Mouse (Mus musculus) lung, postnatal 0 days (tissue): ENCODE measurements around the gene Numa1. TPM values are rescaled to one million over a fixed set of nuclear protein-coding genes. Genes with fewer than 3 reads are reported as not detected.

Experiments used
- ATAC-seq: fragments of 200-750 bp; cut with Nextera tagmentation; 2 replicates; pipeline ENCODE4 v1.8.0; 2017; ENCODE audit warnings: moderate library complexity
- DNase-seq: peaks from one replicate; pipeline ENCODE4 v3.0.0-alpha.2; 2016; ENCODE audit warnings: low spot score
- H3K27ac ChIP-seq: fragments of 300-500 bp; sonication (generic); 2 replicates; pipeline ENCODE4 v1.5.1; 2014; ENCODE audit warnings: antibody characterized with exemption, mild to moderate bottlenecking, low read length, mixed read lengths
- H3K27me3 ChIP-seq: fragments of 300-500 bp; sonication (generic); replicated peaks from 2 replicates; pipeline ENCODE4 v1.6.1; 2014; ENCODE audit warnings: low read length, mixed read lengths; ENCODE audit not compliant: insufficient read depth
- H3K36me3 ChIP-seq: fragments of 300-500 bp; sonication (generic); 2 replicates; pipeline ENCODE4 v1.6.1; 2014; ENCODE audit warnings: low read length, mixed read lengths; ENCODE audit not compliant: insufficient read depth
- H3K4me1 ChIP-seq: fragments of 300-500 bp; sonication (generic); 2 replicates; pipeline ENCODE4 v1.6.1; 2014; ENCODE audit warnings: antibody characterized with exemption, low read depth, low read length, mixed read lengths; ENCODE audit not compliant: insufficient read depth
- H3K4me2 ChIP-seq: fragments of 300-500 bp; sonication (generic); replicated peaks from 2 replicates; pipeline ENCODE4 v1.6.1; 2014; ENCODE audit warnings: low read depth, mild to moderate bottlenecking, low read length, moderate library complexity, mixed read lengths
- H3K4me3 ChIP-seq: fragments of 300-500 bp; sonication (generic); 2 replicates; pipeline ENCODE4 v1.5.1; 2014; ENCODE audit warnings: low read depth, low read length
- H3K9ac ChIP-seq: fragments of 300-500 bp; sonication (generic); replicated peaks from 2 replicates; pipeline ENCODE4 v1.6.1; 2014; ENCODE audit warnings: low read depth, mild to moderate bottlenecking
- H3K9me3 ChIP-seq: fragments of 300-500 bp; sonication (generic); 2 replicates; pipeline ENCODE4 v1.6.1; 2016; ENCODE audit warnings: low read length, mixed read lengths
- CTCF ChIP-seq: IDR thresholded peaks from 2 replicates; pipeline ENCODE4 v1.5.1; 2016; ENCODE audit warnings: antibody characterized with exemption, mild to moderate bottlenecking
- EP300 ChIP-seq: IDR thresholded peaks from 2 replicates; pipeline ENCODE4 v1.6.1; 2016; ENCODE audit warnings: antibody characterized with exemption, mild to moderate bottlenecking, control low read depth
- WGBS: fragments of 180-500 bp; shearing (Covaris S2); extraction: QIAGEN DNeasy Blood & Tissue Kit; methylation state at CpG from one replicate; pipeline ENCODE4 v1.1.7; 2014; 5-methylcytosine and 5-hydroxymethylcytosine counted together
- polyA plus RNA-seq: library from polyadenylated mRNA; unstranded; fragments of >200 nt; fragmentation: Nextera tagmentation; extraction: Ambion mirVana; gene quantifications from 2 replicates; pipeline ENCODE4 v1.2.1, GENCODE M21; 2015

Numa1 gene
- polyA plus RNA-seq, 1 experiment from 2014 or later, result 31.6 TPM

- TF ChIP-seq CTCF, result 0 out of 2 replicates have a peak, but pooled peaks have one; percentile 12
- TF ChIP-seq EP300, result no peak
- no peaks in the 10 kb centered on the region for H3K9me3 ChIP-seq
- peaks cover 21% of the 10 kb centered on the region for H3K4me1 ChIP-seq
- peak overlapping the region; percentile 83 for H3K9ac ChIP-seq
- H3K27ac ChIP-seq, result peak overlapping the region; percentile 99
- WGBS, result under 1% methylated on average over 52 of the region's 53 CpGs
- peak overlapping the region; percentile 77 for H3K4me2 ChIP-seq
- no peaks in the 10 kb centered on the region for H3K27me3 ChIP-seq
- H3K36me3 ChIP-seq, result no peaks in the 10 kb centered on the region
- peak; percentile 92 for DNase-seq
- ATAC-seq, result peak; percentile 82
- H3K4me3 ChIP-seq, result peak overlapping the region; percentile 80
These were observed 36.0 kb downstream of the Numa1 start for GRCm38 (mm10) chr7:101969694-101970428.

- TF ChIP-seq CTCF, result no peak
- no peak for TF ChIP-seq EP300
- H3K27ac ChIP-seq, result peak overlapping the region; percentile 99
- H3K36me3 ChIP-seq, result no peaks in the 10 kb centered on the region
- no peaks in the 10 kb centered on the region for H3K27me3 ChIP-seq
- peak overlapping the region; percentile 77 for H3K4me2 ChIP-seq
- DNase-seq (peak; percentile 95), ATAC-seq (peak; percentile 77)
- peak overlapping the region; percentile 80 for H3K4me3 ChIP-seq
- H3K9me3 ChIP-seq, result no peaks in the 10 kb centered on the region
- under 1% methylated on average over 16 of the region's 17 CpGs for WGBS
- peak overlapping the region; percentile 83 for H3K9ac ChIP-seq
- peaks cover 22% of the 10 kb centered on the region for H3K4me1 ChIP-seq
These were observed 36.5 kb downstream of the Numa1 start for GRCm38 (mm10) chr7:101970429-101970775.

DNA sequence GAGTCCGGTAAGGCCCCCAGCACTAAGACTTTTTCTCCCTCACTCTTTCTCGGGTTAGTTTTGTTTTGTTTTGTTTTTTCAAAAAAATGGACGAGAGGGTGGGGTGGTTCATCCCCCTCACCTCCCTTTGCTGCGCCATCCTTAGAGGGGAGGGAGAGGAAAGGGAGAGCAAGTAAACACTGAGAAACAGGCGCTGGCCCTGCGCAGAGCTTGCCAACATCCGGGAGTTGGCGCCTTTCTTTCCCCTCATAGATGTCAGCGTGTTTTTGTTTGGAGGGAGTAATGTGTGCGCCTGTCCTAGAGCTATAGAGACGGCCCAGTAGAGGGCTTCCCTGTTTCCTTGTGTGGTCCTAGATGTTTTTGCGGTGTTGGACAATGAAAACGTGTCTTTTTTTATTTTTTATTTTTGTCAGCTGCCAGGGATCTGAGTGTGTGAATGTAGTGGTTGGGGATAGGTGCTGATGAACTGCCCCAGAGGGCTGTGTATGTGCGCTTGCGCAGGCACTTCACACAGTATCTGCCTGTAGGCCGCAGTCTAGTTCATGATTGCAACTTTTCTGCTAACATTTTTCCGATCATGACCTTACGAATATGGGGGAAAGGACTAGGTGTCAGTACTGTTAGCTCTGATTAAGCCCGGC is 37.0 kb downstream of the Numa1 start:
- Histone ChIP-seq H3K27me3 (no peaks in the 10 kb centered on the region), H3K4me2 (peak overlapping the region; percentile 77), H3K4me3 (peak overlapping the region; percentile 80), H3K9me3 (no peaks in the 10 kb centered on the region), H3K27ac (peak overlapping the region; percentile 99), H3K36me3 (no peaks in the 10 kb centered on the region), H3K4me1 (peaks cover 20% of the 10 kb centered on the region), H3K9ac (peak overlapping the region; percentile 83)
- TF ChIP-seq CTCF (peak; percentile 10; the same call in 1 of the 2 replicates), EP300 (peak; percentile 85)
- peak; percentile 95 for DNase-seq
- WGBS, result 2% methylated on average over 19 of the region's 19 CpGs
- peak; percentile 84 for ATAC-seq

DNA sequence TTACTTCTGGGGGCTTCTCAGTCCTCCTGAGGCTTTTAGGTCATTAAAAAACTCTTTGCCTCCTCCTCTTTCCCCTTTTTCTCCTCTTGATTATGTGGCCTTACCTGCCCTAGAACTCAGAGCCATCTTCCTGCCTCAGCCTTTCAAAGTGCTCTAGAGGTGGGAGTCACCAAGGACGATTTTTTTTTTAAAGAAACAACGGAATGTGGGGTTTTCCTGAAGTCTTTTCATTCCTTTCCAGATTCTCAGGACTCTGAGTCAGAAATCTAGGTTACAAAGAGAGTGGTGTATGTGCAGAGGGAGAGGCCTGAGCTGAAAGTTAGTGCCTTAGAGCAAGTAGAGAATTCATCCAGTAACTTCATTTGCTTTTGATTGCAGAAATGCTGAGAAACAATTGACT is 37.8 kb downstream of the Numa1 start:
- no peak for ATAC-seq
- 20% methylated on average over 2 of the region's 2 CpGs for WGBS

DNA sequence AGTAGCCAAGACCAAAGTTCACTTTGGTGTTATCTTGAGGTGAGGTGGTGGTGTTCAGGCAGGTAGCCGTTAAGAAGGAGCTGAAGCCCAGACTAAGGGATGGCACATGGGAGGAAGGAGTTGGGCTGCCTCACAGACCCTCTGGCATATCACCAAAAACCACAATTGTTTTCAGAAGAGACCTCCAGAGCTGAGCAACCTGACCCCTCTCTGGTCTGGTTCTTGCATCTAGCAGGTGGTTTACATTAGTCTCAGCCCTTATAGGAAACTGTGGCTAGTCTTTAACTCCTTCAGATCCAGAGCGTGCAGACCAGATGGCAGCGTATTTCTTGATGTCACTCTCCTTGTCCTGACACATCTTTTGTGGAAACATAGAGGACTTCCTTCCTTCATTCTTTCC is 39.8 kb downstream of the Numa1 start:
- Histone ChIP-seq H3K27me3 (no peaks in the 10 kb centered on the region), H3K36me3 (no peaks in the 10 kb centered on the region), H3K27ac (no peak overlapping the region), H3K9ac (no peak overlapping the region), H3K9me3 (no peaks in the 10 kb centered on the region), H3K4me2 (no peak overlapping the region), H3K4me1 (peaks cover 20% of the 10 kb centered on the region), H3K4me3 (no peak overlapping the region)
- WGBS, result 58% methylated on average over 3 of the region's 3 CpGs
- DNase-seq (peak; percentile 20), ATAC-seq (no peak)
- TF ChIP-seq CTCF, result no peak
- TF ChIP-seq EP300, result no peak

More for the DNA sequence above, 37.8 kb downstream of the Numa1 start:
- no peaks in the 10 kb centered on the region for H3K36me3 ChIP-seq
- no peaks in the 10 kb centered on the region for H3K9me3 ChIP-seq
- H3K4me1 ChIP-seq, result peaks cover 20% of the 10 kb centered on the region
- peak overlapping the region; percentile 77 for H3K4me2 ChIP-seq
- H3K27ac ChIP-seq, result peak overlapping the region; percentile 99
- DNase-seq, result no peak
- H3K9ac ChIP-seq, result peak overlapping the region; percentile 83
- H3K27me3 ChIP-seq, result no peaks in the 10 kb centered on the region
- H3K4me3 ChIP-seq, result peak overlapping the region; percentile 80
- no peak for TF ChIP-seq EP300
- no peak for TF ChIP-seq CTCF

DNA sequence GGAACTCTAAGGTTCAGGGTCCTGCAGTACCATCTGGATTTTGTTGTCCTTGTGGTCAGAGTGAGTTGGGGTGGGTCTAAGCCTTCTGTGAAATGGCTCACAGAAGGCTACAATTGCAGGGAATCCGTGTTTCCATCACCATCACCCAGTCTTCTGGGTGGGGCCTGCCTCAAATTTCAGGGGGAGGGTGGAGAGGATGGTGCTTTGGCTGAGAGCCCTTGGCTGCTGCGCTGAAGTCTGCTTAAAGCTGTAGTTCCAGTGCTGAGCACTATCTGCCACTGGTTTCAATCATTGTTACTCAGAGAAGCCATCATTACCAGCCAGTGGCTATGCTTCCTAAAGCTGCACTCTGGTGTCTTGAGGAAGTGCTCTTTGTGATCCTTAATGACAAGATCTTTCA is 40.6 kb downstream of the Numa1 start:
- WGBS, result 17% methylated on average over 2 of the region's 2 CpGs
- no peak overlapping the region; the same call in 1 of the 2 replicates for H3K27ac ChIP-seq
- no peaks in the 10 kb centered on the region for H3K36me3 ChIP-seq
- TF ChIP-seq CTCF (no peak), EP300 (no peak)
- ATAC-seq (no peak), DNase-seq (peak; percentile 60)
- no peaks in the 10 kb centered on the region for H3K9me3 ChIP-seq
- peaks cover 20% of the 10 kb centered on the region for H3K4me1 ChIP-seq
- no peak overlapping the region for H3K9ac ChIP-seq
- H3K4me2 ChIP-seq, result no peak overlapping the region
- no peak overlapping the region for H3K4me3 ChIP-seq
- H3K27me3 ChIP-seq, result no peaks in the 10 kb centered on the region
